Mouse (Mus musculus): ENCODE results near the gene Ccdc6.

Ccdc6 gene

GRCm38 (mm10) chr10:70225760-70226159, 128.8 kb downstream of the Ccdc6 start:
- DNase-seq, result no peak

GRCm38 (mm10) chr10:70226608-70227007, 129.7 kb downstream of the Ccdc6 start:
- no peak for DNase-seq

- no peak for DNase-seq
Measured at GRCm38 (mm10) chr10:70230352-70230751, 133.4 kb downstream of the Ccdc6 start.

- DNase-seq, result no peak
Measured at GRCm38 (mm10) chr10:70237936-70238335, 141.0 kb downstream of the Ccdc6 start.

Data from right cerebral cortex, postnatal 4 days (tissue).